Mouse (Mus musculus) left cerebral cortex, postnatal 25 days (tissue): ENCODE results near the gene Ppp2r5b. TPM values are rescaled to one million over a fixed set of nuclear protein-coding genes. Genes with fewer than 3 reads are reported as not detected.
A peak's percentile ranks its signal among the peaks of the same experiment; 100 is the strongest.

ENCODE experiments used
- DNase-seq, 2 experiments: peaks; one replicate each; pipeline ENCODE4 v3.0.0; 2022; ENCODE audit warnings: low spot score in 2 of 2, mixed read lengths in 1 of 2
- intact Hi-C: fragments of 180-260 bp; cut with DNase I; formaldehyde crosslinking; loops from one replicate; pipeline ENCODE4 v1.15.1; 2025
- total RNA-seq, 2 experiments: library from RNA; stranded (reverse); gene quantifications; 2 replicates each; pipeline ENCODE4 v1.2.3; 2021

The Ppp2r5b gene
- total RNA-seq, result 100 to 1,000 TPM; 153 to 165 TPM

DNA sequence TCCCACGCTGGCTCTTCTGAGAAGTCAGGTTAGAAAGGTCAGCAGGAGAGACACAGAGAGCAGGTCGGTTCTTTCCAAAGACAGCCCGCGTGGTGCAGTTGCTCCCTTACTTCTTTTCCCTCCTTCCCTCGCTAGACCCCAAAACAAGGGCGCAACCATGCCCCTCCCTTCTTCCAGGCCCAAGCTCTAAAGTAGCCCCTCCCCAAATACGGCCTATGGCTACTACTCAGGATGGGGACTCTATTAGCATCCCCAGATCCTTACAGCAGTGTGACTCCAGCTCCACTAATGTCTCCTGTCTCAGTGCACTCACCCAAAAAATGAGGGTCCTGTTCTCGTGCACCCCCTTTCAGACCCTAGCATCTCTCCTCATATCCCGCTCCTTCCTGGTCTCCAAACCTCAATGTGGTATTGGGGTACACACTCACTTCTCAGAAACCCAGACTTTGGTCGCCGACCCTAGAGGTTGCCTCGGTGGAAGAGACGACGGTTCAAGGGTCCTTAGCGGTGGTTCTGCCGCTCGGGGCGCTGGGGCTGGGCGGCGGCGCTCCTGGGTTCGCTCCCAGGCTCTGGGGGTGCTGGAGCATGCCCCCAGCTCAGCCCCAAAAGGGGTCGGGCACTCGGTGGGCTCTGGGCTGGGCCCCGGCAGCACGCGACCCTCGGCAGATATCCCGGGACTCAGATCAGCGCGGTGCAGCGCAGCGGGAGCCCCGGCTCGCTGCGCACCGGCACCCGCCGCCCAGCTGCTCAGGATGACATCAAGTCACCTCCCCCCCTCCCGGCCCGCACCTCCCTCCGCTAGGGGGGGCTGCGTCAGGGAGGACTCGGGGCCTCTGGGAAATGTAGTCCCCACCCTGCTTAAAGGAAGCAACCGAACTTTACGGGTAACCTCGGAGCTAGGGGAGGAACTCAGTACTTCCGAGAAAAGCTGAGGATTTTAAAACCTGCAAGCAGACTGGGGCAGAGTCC is at the start of gene Ppp2r5b:
Gene Ppp2r5b (minus strand): TSS at position 789 of the 969 bp plus-strand sequence.
- DNase-seq, result peak; percentile 90 to 97
- intact Hi-C loops, result loop anchor here (1.0 kb wide), 1 partner anchor 94 kb away; the partner anchor contains the start of gene Arl2

DNA sequence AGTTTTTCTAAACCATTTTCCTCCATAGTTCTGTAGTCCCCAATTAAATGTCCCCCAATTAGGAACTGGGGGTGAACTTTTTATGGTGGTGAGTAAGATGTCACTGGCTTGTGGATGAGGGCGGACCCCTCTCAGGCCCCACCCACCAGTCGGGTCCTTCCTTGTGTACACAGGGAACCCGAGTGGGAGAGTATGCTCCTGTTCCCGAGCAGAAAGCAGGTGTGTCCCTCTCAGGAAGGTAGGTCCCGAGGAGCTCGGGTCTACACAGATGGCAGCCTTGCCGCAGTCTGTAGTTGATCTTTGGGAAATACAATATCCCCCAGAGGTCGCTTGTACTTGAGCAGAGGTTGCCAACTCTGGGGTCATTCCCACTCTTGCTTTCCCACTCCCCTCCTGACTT is 49.6 kb upstream of the Ppp2r5b start:
- DNase-seq, result no peak
- intact Hi-C loops, result no loop called here

DNA sequence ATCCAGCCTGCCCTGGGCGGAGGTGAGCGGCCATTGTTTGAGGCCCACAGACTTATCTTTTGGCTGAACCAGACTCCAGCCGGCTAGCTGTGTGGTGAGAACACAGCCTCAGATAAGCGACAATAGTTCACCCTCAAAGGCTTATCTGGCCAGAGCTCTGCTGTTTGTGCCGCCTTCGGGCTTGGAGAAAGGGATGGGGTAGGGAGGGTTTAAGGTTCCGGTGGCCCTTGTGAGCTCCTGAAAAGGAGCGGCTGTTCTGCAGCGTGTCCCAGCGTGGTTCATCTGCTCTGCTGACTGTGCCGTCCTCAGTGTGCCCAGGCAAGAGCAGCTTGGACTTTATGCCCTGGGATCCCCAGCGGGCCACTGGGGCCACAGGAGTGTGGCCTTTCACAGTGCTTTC is 48.8 kb upstream of the Ppp2r5b start:
- intact Hi-C loops, result no loop called here
- no peak for DNase-seq

DNA sequence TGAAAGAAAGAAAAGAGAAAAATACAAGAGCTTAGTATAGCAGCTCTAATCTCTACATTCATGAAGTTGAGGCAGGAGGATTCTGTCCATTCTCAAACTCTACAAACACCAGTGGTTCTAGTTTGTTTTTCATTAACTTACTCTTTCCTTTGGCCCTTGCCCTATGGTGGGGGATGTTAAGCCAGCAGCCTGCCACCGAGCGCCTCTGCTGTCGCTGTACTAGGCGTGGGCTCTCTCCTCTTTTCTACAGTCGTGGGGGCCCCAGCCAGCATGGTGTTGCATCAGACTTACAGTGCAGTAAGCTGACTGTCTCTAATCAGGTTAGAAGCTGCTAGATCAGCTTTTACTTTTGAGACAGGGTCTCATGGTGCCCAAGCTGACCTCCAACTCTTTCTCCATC is 47.3 kb upstream of the Ppp2r5b start:
- no peak for DNase-seq
- intact Hi-C loops, result no loop called here

DNA sequence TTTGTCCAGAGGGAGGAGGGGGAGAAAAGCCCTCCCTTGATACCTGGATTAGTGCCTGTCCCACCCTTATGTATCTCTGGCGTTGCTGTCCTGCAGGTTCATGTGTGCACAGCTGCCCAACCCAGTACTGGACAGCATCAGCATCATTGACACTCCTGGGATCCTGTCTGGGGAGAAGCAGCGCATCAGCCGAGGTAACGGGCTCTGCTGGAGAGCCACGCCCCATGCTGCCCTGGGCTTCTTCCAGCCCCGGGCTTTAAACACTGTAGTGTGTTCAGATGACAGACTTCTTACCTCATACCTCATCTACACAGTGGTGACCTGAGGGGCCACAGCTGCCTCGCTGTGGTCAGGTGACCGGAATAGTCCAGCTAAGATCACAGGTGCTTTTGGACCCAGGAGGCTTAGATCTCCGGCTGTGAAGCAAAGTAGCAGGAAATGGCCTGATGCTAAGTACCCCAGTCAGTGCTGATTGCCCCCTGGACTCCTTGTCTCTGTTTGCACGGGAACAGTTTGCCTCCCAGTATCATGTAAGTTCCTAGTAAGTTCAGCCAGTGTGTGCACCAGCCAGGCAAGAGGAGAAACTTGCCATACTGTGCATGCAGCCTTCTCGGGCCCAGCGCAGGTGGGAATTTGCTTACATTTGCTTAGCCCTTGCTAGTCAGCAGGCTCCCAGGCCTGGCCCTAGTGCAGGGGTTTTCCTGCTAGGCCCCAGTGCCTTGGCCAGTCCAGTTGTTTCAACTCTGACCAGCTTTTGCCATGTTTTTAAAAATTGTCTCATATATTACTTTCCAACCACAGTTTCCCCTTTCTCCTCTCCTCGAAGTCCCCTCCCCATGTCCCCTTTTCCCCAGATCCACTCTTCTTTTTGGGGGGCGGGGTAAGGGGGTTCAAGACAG is 45.7 kb upstream of the Ppp2r5b start:
- intact Hi-C loops, result no loop called here
- no peak for DNase-seq

DNA sequence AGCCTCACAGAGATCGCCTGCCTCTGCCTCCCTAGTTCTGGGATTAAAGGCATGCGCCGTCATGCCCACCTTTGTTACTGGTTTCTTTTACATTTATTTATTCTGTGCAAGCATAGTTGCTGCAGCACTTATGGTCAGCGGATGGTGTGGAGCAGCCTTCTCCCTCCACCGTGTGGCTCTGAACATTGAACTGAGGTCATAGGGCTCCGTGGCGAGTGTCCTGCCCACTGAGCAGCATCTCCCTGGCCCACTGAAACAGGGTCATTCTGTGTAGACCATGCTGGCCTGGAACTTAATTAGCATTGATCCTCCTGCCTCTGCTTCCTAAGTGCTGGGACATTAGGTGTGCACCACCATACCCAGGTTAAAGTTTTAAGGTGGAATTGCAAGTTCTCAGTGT is 44.9 kb upstream of the Ppp2r5b start:
- no peak for DNase-seq
- intact Hi-C loops, result no loop called here

- intact Hi-C loops, result no loop called here
- no peak for DNase-seq
Measured at GRCm38 (mm10) chr19:6279481-6280144, 43.9 kb upstream of the Ppp2r5b start.

GRCm38 (mm10) chr19:6278439-6279073 is 42.9 kb upstream of the Ppp2r5b start:
- DNase-seq, result no peak
- intact Hi-C loops, result no loop called here

DNA sequence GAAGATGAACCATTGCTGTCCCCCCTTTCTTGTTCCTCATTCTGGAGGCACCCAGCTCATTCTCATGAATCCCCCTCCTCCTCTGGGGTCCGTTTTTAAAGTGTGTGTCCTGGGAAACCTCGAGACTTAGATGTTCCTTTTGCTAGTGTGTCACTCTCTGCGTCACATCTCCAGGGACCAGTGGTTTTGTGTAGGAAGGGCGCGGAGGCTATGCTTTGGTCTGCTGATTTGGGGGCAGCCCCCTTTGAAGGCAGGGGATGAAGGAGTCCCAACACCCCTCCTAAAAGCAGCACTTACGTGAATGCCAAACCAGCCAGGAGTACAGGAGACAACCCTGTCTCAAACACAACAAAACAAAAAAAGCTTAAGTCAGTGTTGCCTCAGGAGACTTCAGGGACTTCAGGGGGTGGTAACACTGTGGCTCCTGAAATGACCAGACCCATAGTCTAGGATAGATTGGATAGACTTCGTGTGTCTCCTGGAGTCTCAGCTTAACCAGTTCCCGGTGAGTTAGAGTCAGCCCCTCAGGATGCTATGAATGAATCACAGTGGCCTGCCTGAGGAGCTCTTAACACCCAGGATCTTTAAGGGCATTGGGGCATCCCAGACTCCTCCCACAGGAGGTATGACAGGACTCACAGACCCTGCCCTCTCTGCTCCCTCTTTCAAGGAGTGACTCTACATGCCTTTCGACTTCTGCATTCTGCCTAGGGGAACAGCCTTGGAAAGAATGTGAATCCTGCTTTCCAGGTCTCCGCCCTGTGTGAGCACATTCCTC is 42.2 kb upstream of the Ppp2r5b start:
- DNase-seq, result no peak
- intact Hi-C loops, result no loop called here

- intact Hi-C loops, result no loop called here
- peak; percentile 97 to 98 for DNase-seq
Measured at GRCm38 (mm10) chr19:6276426-6277421, 41.1 kb upstream of the Ppp2r5b start, which contains the start of gene Ehd1. Ehd1 (plus strand) TSS chr19:6276725.

GRCm38 (mm10) chr19:6275740-6276389 is 40.2 kb upstream of the Ppp2r5b start:
- intact Hi-C loops, result no loop called here
- DNase-seq, result no peak

GRCm38 (mm10) chr19:6273998-6274608 is 38.4 kb upstream of the Ppp2r5b start:
- intact Hi-C loops, result no loop called here
- no peak for DNase-seq

DNA sequence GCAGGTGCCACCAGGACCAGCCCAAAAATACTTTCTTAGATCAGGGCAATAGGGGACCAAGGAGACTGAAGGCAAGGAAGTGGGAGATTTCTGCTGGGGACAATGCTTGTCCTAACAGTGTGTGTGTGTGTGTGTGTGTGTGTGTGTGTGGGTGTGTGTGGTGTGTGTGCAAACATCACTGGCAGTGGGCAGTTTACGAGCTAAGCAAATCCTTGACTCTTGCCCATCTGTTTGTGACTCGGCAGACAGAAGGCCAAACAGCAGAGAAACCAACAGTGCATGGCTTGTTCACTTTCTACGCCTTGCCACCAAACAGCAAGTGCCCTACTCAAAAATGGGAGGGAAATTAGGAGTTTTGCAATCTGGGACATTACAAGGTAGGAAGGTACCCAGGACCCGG is 37.9 kb upstream of the Ppp2r5b start:
- DNase-seq, result no peak
- intact Hi-C loops, result no loop called here

DNA sequence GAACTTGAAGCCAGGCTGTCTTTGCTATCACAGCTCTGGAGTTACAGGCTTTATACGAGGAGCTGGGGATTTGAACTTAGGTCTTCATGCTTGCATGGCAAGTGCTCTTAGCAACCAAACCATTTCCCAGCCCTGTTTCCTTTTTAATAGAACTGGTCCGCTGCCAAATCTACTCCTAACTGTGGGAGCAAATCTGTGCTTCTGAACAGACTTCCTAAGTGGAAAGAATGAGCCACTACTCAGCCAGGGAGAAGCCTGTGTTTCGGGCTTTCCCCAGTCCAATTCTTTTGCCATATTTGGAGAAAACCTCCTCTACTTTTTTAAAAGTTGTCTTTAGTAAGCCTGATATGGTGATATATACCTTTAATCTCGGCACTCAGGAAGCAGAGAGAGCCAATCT is 37.1 kb upstream of the Ppp2r5b start:
- intact Hi-C loops, result no loop called here

DNA sequence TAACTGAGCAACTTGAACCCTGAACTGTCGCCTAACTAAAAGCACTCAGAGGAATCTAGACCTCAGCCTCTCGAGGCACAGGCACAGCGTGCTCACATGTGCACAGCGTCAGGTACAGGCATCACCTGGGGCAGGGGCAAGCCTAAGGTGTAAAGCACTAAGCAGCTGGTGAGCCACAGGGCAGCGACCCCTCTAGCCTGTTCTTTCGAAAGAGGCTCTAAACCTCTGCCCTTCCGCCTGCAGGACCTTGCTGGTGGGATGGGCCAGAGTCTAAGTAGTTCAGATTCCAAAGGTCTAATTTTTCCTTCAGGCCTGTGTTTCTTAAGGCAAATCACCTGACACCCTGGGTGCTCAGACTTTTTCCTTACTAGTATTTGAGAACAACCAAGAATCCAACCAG is 36.4 kb upstream of the Ppp2r5b start:
- DNase-seq, result no peak
- intact Hi-C loops, result no loop called here

More for the DNA sequence above, 37.1 kb upstream of the Ppp2r5b start:
- DNase-seq, result peak; percentile 27 to 74

- no peak for DNase-seq
- intact Hi-C loops, result no loop called here
Measured at GRCm38 (mm10) chr19:6271206-6271605, 35.5 kb upstream of the Ppp2r5b start.
